Mouse (Mus musculus) megakaryocyte progenitor cell, adult 5-6 weeks (primary cell): ENCODE data around the gene Ankrd12. TPM values are rescaled to one million over a fixed set of nuclear protein-coding genes. Genes with fewer than 3 reads are reported as not detected.

Experiments
- ATAC-seq: replicated peaks from 2 replicates; pipeline ENCODE4 v1.8.0; 2016; ENCODE audit warnings: mild to moderate bottlenecking, moderate TSS enrichment, inconsistent platforms; ENCODE audit not compliant: poor library complexity
- total RNA-seq, 2 experiments: library from RNA; stranded (forward) in 1 of 2; stranded (reverse) in 1 of 2; fragments of 157-497, 149-512 nt in 1 of 2; fragments of 200-1000 nt in 1 of 2; gene quantifications; 2 replicates each; pipeline versions ENCODE4 v1.2.3 to v1.2.4; 2015 to 2017

The Ankrd12 gene
- total RNA-seq (2015), result 52.8 and 60.3 TPM in 2 replicates
- total RNA-seq (2017), result 48.1 and 73.1 TPM in 2 replicates

- ATAC-seq, result peak; percentile 70
Measured at GRCm38 (mm10) chr17:66076934-66077333, at the start of gene Ankrd12. Ankrd12 (minus strand) TSS chr17:66077089.

GRCm38 (mm10) chr17:66125211-66125610, 48.3 kb upstream of the Ankrd12 start:
- ATAC-seq, result no peak

- no peak for ATAC-seq
Measured at GRCm38 (mm10) chr17:66123816-66124610, 47.1 kb upstream of the Ankrd12 start.

GRCm38 (mm10) chr17:66123066-66123815, 46.4 kb upstream of the Ankrd12 start, which contains the start of gene Ddx11:
Ddx11 (plus strand) TSS chr17:66123520.
- ATAC-seq, result peak; percentile 84

GRCm38 (mm10) chr17:66120701-66121100, 43.8 kb upstream of the Ankrd12 start:
- no peak for ATAC-seq

GRCm38 (mm10) chr17:66118991-66119390, 42.1 kb upstream of the Ankrd12 start:
- ATAC-seq, result no peak

- ATAC-seq, result no peak
Measured at GRCm38 (mm10) chr17:66112166-66112565, 35.3 kb upstream of the Ankrd12 start.

- peak; percentile 85 for ATAC-seq
Measured at GRCm38 (mm10) chr17:66111402-66111959, 34.6 kb upstream of the Ankrd12 start, which contains the start of gene Washc1. Washc1 (plus strand) TSS chr17:66111545.

GRCm38 (mm10) chr17:66110746-66111145, 33.9 kb upstream of the Ankrd12 start:
- ATAC-seq, result peak; percentile 7

- no peak for ATAC-seq
Measured at GRCm38 (mm10) chr17:66108198-66108597, 31.3 kb upstream of the Ankrd12 start.

- no peak for ATAC-seq
Measured at GRCm38 (mm10) chr17:66107466-66107865, 30.6 kb upstream of the Ankrd12 start.

- ATAC-seq, result peak; percentile 53
Measured at GRCm38 (mm10) chr17:66106601-66107267, 29.8 kb upstream of the Ankrd12 start.

GRCm38 (mm10) chr17:66104076-66104475, 27.2 kb upstream of the Ankrd12 start:
- ATAC-seq, result no peak

- ATAC-seq, result peak; percentile 91
Measured at GRCm38 (mm10) chr17:66101380-66102330, 24.8 kb upstream of the Ankrd12 start, which contains the start of gene Ndufv2. Ndufv2 (minus strand) TSS chr17:66101559.

- ATAC-seq, result peak; percentile 20
Measured at GRCm38 (mm10) chr17:66100566-66101379, 23.9 kb upstream of the Ankrd12 start.

- peak; percentile 75 for ATAC-seq
Measured at GRCm38 (mm10) chr17:66092664-66093063, 15.8 kb upstream of the Ankrd12 start.

GRCm38 (mm10) chr17:66092065-66092464, 15.2 kb upstream of the Ankrd12 start:
- ATAC-seq, result no peak

GRCm38 (mm10) chr17:66091392-66091791, 14.5 kb upstream of the Ankrd12 start:
- no peak for ATAC-seq

GRCm38 (mm10) chr17:66090251-66090650, 13.4 kb upstream of the Ankrd12 start:
- no peak for ATAC-seq
